Mouse (Mus musculus) erythroid progenitor cell, adult 5-6 weeks (primary cell): Measurements from ENCODE around the gene Slc5a5. TPM values are rescaled to one million over a fixed set of nuclear protein-coding genes. Genes with fewer than 3 reads are reported as not detected.
A peak's percentile ranks its signal among the peaks of the same experiment; 100 is the strongest.
"Not testable (repeated sequence)": the region's sequence is repeated elsewhere in the genome, so short reads cannot be mapped to it uniquely, and the experiment has no call there.

ENCODE experiments used
- ATAC-seq: replicated peaks from 2 replicates; pipeline ENCODE4 v1.8.0; 2016; ENCODE audit warnings: moderate number of reproducible peaks, mild to moderate bottlenecking, moderate TSS enrichment, inconsistent platforms; ENCODE audit not compliant: poor library complexity, low FRiP score, severe bottlenecking
- total RNA-seq, 2 experiments: library from RNA; stranded (forward) in 1 of 2; stranded (reverse) in 1 of 2; fragments of 150-400 nt in 1 of 2; fragments of 186-747, 209-891 nt in 1 of 2; gene quantifications; 2 replicates each; pipeline versions ENCODE4 v1.2.3 to v1.2.4; 2015 to 2017; ENCODE audit warnings: low replicate concordance in 2 of 2

The Slc5a5 gene
- total RNA-seq, 2 experiments from 2014 or later: not detected

DNA sequence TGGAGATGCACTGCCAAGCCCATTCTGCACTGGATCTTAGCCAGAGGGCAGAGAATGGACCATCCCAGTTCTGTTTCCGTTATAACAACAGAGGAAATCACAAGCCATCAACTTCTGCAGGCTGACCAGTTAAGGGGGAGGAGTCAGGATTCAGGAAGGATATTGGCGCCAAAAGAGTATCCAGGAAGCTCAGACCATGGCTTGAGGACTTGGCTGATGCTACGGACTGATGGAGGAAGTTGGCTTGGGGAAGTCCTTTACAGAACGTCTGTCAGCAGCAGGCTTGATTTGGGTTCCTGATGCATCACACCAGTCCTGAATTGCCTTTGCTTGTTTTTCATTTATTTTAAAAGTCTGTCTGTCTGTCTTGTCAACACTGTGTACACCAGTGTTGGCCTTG is 12.0 kb upstream of the Slc5a5 start:
- ATAC-seq: no peak

DNA sequence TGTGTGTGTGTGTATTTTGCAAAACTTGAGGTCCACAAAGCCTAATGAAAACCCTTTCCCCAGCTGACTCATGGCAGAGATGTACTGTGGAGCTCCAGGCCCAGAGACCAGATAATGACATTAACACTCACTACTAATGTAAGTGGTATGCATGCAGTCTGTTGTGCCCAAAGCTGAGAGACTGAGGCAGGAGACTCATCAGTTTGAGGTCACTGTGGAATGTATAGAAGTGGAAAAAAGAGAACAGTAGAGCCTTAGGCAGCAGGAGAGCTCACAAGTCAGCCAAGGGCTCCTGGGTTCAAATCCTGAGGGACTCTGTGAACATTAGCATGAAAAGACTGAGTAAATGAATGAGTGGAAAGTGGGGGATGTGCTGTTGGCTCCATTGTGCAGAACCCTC is 11.0 kb upstream of the Slc5a5 start:
- ATAC-seq: no peak

DNA sequence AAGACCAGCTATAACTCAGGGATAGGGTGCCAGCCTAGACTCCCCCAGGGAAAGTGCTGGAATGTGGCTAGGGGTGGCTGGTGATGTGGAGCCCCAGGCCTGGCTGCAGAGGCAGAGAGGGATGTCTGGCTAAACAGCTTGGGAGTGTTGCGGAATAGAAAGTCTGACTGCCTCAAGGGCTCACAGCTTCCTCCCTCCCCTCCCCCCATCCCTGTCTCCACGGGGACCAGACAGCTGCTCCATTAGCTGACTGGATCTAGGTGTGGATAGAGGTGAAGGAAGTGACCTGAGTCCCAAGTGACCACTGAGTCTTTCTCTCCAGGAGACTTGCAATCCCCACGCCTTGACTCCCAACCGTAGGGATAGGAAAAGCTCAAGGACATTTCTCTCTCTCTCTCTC is 10.6 kb upstream of the Slc5a5 start:
- no peak for ATAC-seq

DNA sequence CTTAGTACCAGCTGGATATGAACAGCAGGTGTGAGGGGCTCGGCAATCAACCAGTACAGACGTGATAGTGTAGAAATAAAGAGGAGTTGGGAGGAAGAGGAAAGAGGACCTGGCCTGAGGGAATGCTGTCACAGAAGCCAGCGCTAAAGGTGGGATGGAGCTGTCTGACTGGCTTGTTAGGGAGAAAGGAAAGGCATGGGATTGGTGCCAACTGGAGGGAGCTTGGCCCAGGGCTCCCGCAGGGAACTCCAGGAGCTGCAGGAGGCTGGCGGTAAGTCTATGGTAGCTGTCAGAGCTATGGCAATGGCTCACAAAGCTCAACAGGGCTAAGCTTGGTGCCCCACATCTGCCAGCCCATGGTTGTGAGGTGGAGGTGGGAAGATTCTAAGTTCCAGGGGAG is 9.7 kb upstream of the Slc5a5 start:
- ATAC-seq: no peak

DNA sequence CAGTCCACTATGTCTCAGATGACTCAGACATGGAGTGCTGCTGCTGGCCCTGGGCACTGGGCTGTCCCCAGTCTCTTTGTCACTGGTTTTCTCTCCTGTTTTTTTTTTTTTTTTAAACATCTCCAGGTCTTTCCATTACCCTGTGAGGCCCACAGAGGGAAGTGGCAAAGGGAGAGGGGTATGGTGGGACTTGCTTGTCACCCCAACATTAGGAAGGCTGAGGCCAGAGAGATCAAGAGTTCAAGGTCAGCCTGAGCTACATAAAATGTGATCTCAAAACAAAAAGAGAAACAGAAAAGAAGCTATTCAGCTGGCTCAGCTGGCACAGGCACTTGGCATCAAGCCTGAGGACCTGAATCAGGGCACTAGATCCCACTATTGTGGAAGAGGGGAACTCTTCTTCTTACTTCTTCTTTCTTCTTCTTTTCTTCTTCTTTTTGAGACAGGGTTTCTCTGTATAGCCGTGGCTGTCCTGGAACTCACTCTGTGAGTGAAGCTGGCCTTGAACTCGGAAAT is 8.4 kb upstream of the Slc5a5 start:
- no peak for ATAC-seq

DNA sequence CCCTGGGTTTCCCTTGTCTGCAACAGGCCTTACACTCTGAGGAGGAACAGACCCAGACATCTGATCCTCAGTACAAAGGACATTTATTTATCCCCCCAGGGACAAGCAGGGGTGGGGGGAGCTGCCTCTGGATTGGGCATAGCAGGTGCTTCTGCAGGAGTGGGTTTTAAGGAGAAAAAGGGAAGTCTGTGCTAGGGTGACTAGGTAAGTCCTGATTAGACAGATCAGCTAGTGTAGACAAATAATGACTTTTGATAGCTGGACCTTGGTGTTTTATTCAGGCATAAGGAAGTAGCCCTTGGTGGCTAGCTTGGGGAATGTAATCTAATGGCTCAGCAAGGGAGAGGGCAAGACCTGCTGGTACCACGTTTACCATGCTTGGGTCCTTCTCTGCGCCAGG is 6.7 kb upstream of the Slc5a5 start:
- no peak for ATAC-seq

DNA sequence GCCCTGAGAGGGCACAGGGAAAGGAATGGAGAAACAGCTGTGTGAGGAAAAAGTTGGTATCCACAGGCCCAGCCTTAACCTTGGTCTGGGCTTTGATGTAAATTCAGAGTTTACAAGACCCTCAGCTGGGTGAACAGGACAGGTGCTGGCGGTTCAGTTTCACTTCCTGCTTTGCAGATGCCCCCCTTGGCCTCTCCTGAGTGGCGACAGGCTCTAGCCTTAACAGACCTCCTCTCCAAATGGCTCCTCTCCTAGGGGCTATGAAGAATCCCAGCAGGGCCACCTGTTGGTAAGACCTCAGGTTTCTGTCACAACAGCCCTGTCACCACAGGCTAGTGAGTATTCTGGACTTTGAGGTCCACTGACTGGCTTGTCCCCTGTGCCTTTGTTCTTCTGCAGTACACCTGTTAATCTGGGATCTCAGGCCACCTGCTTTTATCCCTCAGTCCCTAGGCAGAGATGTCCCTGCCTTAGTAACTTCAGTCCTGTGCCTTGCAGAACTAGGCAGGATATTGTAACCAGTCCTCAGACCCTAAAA is 6.2 kb upstream of the Slc5a5 start:
- no peak for ATAC-seq

DNA sequence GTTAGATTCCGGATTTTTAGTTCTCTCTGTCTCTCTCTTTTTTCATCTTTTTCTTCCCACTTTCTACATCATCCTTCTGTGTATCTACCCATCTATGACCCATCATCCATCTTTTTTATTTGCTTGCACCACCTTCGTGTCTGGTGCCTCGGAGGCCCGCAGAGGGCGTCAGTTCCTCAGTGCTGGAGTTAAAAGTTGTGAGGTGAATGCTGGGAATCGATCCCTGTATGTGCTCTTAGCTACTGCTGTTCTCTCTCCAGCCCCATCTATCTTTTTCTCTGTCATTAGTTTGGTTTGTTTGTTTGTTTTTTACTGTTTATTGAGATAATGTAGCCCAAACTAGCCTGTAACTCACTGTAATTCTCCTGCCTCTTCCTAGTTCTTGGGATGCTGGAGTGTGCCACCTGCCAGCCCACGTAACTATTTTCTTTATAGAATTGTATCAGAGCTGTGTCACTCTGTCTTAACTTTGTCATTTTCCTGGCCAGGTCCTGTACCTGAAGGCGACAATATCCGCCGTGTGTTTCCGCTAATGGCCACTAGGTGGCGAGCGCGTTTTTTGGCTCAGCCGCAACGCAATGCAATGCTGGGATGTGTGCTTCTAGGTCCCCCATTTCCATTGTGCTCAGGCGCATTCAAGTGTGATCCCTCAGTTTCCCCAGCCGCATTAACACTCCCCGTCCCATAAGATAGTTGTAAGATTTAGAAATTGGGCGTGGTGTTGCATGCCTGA is 5.3 kb upstream of the Slc5a5 start:
- ATAC-seq: peak; percentile 65

DNA sequence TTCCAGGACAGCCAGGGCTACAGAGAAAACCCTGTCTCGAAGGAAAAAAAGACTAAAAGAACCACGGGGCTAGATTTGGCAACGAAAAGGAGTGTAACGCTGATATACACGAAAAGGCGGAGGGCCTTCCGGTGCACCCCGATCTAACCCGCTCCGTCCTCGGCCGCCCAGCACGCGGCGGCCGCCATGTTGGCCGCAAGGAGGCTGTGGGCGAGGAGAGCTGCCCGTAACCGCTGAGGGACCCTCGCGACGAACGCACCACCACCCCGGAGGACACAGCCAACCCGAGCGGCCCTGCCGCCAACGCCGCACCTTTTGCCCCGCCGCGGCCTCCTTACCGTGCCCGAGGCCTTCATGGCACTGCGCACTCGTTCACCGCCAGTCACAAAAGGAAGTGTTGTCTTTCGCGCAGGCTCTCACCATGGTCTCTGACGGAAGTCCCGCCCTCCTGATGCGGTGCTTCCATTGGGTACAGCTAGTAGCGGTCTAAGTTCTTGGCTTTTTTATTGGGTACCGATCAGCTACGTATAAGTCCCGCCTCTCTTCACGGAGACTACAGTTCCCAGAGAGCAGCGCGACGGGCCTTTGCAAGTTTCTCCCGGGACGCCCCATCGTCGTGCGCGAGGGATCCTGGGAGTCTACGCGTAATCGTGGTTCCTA is 4.6 kb upstream of the Slc5a5 start, which contains the start of gene Rpl18a:
TSS of gene Rpl18a (minus strand) at position 392 of the 660 bp plus-strand sequence.
- peak; percentile 92 for ATAC-seq

DNA sequence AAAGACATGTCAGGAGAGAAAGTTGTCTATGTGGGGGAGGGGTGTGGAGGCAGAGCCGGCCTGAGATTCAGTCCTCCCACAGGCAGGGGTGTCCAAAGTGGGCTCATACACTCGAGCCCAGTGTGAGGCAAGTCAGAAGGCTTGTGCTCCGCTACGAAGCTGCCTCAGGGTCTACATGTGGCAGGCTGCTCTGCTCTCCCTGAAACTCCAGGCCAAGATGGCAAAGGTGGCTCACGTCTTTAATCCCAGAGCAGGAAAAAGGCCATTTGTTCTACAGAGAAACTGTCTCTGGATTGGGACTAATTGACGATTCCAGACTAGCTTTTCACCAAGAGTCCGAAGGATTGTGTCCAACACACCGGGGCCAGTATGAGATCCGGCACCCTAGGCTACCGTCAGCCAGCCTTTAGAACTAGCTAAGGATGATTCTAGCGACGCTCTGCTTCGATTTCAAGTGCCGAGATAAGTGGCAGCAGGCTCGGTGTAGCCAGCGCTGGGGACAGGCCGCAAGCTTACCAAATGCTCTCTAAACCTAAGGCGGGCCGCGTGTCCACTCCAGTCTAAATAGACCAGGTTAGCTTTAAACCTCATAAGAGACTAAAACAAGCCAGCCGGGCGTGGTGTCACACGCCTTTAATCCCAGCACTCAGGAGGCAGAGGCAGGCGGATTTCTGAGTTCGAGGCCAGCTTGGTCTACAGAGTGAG is 3.9 kb upstream of the Slc5a5 start:
- ATAC-seq: no peak

DNA sequence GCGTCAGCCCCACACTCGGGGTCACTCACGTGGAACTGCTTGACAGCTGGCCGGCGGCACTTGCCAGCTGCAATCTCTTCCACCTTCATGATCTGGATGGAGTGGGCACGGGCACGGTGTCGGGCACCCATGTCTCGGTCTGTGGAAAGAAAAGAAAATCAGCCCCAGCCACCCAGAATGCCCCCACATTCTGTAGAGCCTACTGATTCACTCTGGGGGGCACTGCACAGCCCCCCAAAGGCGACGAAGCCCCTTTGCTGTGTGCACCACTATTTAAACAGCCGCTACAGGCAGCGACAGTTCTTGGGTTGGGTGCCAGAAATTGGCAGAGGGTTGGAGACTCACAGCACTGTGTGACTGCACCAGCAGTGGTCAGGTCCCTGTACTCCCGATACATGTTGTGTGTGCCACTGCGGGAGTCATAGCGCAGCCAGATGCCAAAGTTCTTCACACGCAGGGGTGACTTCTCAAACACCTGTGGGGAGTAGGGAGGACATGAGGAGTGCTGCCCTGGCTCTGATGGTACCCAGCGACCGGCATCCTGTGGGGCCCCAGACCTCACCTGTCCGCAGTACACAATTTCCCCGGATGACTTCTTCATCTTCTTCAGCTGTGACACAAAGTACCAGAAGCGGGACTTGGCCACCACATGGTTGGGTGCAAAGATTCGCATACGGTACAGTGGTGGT is 3.2 kb upstream of the Slc5a5 start:
- not testable (repeated sequence) for ATAC-seq

DNA sequence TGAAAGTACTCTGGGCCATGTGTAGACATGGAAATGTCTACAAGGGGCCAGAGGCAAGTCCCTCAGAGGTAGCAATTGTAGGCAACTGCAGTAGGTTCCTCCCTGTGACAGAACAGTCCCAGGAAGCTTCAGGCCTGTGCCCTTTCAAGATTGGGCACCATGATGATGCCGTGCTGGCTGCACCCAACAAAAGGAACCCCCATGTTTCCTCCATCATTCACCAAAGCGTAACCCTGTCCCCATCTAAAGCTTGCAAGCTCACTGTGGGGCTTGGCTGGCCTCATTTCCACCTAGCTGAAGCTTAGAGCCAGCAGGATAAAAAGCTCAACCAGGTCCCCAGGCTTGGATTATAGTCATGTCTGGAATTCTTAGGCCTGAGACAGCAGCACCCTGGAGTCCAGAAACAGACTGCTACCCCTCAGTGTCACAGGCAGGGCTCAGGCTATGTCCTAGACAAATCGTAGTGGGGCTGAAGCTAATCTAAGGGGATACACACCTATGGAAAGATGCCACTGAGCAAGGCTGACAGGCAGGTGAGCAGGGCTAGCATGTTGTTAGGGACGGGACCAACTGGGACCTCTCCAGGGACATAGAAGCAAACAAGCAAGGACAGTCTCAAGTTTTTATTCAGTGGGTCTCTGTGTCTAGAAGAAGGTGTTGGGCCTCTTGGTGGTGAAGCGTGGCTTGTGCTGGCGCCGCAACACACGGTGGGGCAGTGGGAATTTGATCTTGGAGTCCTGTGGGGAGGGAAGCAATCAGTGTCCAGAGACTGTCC is 2.4 kb upstream of the Slc5a5 start:
- ATAC-seq: no peak

DNA sequence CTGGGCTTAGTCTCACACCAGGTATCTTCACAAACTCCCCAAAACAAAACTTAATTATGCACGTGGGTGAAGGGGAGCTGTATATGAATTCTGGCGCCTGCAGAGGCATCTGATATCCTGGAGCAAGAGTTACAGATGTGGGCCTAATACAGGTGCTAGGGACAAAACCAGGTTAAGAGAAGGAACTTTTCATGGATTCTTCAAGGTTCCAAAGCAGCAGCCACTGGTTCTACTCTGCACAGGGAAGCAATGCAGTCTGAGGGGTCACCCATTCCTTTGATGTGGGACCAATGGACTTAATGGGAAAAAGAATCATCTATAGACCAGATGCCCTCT is 1.8 kb upstream of the Slc5a5 start:
- no peak for ATAC-seq

DNA sequence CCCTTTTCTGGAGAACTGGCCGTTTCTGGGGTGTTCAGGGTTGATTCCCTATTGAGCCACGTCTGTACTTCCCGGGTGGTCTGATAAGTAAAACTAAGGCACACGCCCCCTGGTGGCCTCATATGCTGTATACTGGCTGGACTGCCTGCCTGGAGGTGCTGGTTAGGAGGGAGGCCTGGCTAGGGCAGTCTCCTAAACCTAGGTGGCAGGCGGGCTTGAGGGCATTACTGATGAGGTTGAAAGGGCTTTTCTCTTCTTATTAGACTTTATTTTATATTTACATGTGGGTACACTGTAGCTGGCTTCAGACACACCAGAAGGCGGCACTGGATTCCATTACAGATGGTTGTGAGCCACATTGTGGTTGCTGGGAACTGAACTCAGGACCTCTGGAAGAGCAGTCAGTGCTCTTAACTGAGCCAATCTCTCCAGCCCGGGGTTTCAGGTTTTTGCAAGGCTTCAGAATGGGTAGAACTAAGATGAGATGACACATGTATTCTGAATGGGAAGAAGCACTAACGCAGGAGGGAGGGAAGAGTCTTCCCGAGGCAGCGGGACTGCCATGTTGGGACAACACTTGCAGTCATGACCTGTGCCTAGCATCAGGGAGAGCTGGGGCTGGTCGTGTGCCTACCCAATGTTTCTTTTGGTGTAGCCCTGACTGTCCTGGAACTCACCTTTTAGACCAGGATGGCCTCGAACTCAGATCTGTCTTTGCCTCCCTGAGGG is 1.3 kb upstream of the Slc5a5 start:
- ATAC-seq: no peak

DNA sequence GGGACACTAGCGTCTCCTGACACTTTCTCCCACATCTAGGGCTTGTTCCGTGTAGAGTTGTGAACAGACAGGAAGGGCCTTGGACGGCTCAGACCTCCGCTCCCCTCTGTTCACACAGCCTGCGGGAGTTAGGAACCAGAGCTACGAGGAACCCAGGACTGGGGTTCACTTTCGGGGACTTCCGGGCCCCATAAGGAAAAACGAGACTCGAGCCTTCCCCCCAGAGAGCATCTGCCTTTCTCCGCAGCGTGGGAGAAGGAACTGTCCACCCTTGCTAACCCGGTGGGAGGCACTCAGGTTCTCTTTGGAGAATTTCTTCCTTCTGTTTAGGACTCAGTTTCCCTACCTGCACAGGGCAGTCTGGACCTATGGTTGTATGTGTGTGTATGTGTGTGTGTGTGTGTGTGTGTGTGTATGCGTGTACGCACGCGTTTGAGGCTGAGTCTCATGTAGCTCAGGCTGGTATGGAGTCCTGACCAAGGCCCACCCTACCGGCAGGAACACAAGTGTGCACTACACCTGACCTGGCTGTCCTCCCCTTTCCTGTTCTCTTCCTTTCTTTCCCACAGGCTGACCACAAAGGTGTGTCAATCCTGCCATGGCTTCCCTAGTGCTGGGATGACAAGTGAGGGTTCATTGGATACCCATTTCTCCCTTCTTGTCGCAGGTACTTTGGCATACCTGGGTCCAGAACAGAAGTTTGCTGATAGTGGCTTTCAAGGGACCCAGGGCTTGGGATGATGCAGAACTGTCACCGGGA is 519 bp upstream of the Slc5a5 start:
- ATAC-seq: no peak

DNA sequence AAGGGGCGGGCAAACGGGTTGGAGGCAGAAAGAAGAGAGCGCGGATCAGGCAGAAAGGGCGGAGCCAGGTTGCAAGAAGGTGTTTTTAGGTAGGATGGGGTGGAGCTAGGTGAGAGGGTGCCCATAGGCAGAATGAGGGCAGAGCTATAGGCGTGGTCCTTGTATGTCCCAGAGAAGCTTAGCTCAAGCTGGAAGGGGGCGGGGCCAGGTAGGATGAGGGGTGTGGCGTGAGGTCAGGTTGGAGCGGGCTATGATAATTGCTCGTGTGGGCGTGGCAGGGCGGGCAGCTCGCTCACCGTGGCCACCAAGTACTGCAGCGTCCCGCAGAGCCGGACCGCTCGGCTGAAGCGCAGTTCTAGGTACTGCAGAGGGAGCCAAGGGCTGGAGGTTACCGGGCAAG is 1.2 kb downstream of the Slc5a5 start:
- no peak for ATAC-seq

DNA sequence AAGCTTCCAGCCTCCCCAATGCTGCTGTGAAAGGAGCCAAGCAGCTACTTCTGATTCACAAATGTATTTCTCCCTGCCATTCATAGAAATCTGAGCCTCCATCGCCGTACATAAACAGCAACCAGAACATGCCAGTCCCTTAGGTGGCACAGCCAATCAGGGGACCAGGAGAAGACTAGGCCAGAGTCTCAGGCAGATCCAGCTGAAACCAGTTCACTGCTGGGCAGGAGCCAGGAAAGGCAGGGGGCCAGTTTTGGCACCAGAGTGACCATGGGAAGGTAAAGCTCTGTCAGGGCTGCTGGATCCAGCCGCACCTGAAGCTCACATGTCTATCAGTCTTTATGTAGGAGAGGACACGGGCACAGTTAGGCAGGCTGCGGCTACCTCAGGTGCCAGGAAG is 1.9 kb downstream of the Slc5a5 start:
- no peak for ATAC-seq

DNA sequence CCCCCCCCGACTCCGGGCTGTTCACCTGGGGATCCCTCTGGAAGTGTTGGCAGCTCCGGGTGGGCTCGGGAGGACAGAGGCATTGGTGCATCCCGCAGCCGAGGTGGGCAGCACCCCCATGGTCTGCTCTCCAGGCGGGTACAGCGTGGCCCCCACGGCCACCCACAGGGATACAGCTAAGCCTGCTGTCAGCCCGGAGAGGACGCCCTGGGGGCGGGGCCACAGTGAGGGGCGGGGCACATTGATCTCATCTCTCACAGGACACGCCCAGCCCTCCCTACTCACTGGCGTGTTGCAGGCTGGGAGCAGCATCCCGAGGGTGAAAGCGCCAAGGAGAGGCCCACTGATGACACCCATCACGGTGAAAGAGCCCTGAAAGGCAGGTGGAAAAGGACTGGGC is 4.9 kb downstream of the Slc5a5 start:
- ATAC-seq: peak; percentile 64
